Mouse (Mus musculus) gastrocnemius, postnatal 10 days (tissue): ENCODE results near the gene Lbh. TPM values are rescaled to one million over a fixed set of nuclear protein-coding genes. Genes with fewer than 3 reads are reported as not detected.
A peak's percentile ranks its signal among the peaks of the same experiment; 100 is the strongest.

Source experiments
- DNase-seq: peaks from one replicate; pipeline ENCODE4 v3.0.0; 2021; ENCODE audit warnings: mixed read lengths
- long read RNA-seq, 2 experiments: library from polyadenylated mRNA; stranded (forward); transcript quantifications; one replicate each; pipeline ENCODE4 v2.0.0; 2021
- total RNA-seq, 2 experiments: library from RNA; stranded (reverse); gene quantifications; 2 replicates each; pipeline ENCODE4 v1.2.3; 2021

Lbh gene
- total RNA-seq = 10 to 100 TPM; 21.5 to 26.9 TPM
- long read RNA-seq, experiment 1, partial matches to known transcripts = 0 of 4 reads
- long read RNA-seq, experiment 1, other reads (novel, unspliced or antisense) = 4 of 4 reads
- long read RNA-seq, experiment 2, partial matches to known transcripts = 0 of 4 reads
- long read RNA-seq, experiment 2, other reads (novel, unspliced or antisense) = 3 of 4 reads

- peak; percentile 91 for DNase-seq
These were observed at the start of gene Lbh for GRCm38 (mm10) chr17:72918053-72918452. Gene Lbh, plus strand, starts transcription at chr17:72918305.

- no peak for DNase-seq
These were observed 39.1 kb upstream of the Lbh start for GRCm38 (mm10) chr17:72878979-72879378.

GRCm38 (mm10) chr17:72880156-72880555 is 37.9 kb upstream of the Lbh start:
- no peak for DNase-seq

- DNase-seq = no peak
These were observed 37.1 kb upstream of the Lbh start for GRCm38 (mm10) chr17:72881051-72881450.

- no peak for DNase-seq
These were observed 36.3 kb upstream of the Lbh start for GRCm38 (mm10) chr17:72881804-72882203.

GRCm38 (mm10) chr17:72889556-72890397 is 28.3 kb upstream of the Lbh start:
- peak; percentile 37 for DNase-seq

- no peak for DNase-seq
These were observed 27.7 kb upstream of the Lbh start for GRCm38 (mm10) chr17:72890398-72890898.

- no peak for DNase-seq
These were observed 26.5 kb upstream of the Lbh start for GRCm38 (mm10) chr17:72891556-72891955.

- DNase-seq = peak; percentile 21
These were observed 22.6 kb upstream of the Lbh start for GRCm38 (mm10) chr17:72895506-72895905.

GRCm38 (mm10) chr17:72897076-72897475 is 21.0 kb upstream of the Lbh start:
- no peak for DNase-seq

- no peak for DNase-seq
These were observed 20.1 kb upstream of the Lbh start for GRCm38 (mm10) chr17:72897961-72898360.

GRCm38 (mm10) chr17:72898775-72899174 is 19.3 kb upstream of the Lbh start:
- no peak for DNase-seq

GRCm38 (mm10) chr17:72901021-72901420 is 17.1 kb upstream of the Lbh start:
- DNase-seq = no peak

- no peak for DNase-seq
These were observed 16.4 kb upstream of the Lbh start for GRCm38 (mm10) chr17:72901705-72902104.

GRCm38 (mm10) chr17:72903321-72903720 is 14.8 kb upstream of the Lbh start:
- DNase-seq = no peak

GRCm38 (mm10) chr17:72903921-72904421 is 14.1 kb upstream of the Lbh start:
- no peak for DNase-seq

- no peak for DNase-seq
These were observed 13.2 kb upstream of the Lbh start for GRCm38 (mm10) chr17:72904873-72905272.

- DNase-seq = no peak
These were observed 11.7 kb upstream of the Lbh start for GRCm38 (mm10) chr17:72906231-72906896.

- no peak for DNase-seq
These were observed 10.9 kb upstream of the Lbh start for GRCm38 (mm10) chr17:72907211-72907610.

- no peak for DNase-seq
These were observed 10.3 kb upstream of the Lbh start for GRCm38 (mm10) chr17:72907777-72908176.

GRCm38 (mm10) chr17:72908561-72908960 is 9.5 kb upstream of the Lbh start:
- DNase-seq = no peak

- no peak for DNase-seq
These were observed 8.8 kb upstream of the Lbh start for GRCm38 (mm10) chr17:72909061-72909852.
